27 mouse cellular contexts compared by ENCODE assay signal in the genomic region with DNA sequence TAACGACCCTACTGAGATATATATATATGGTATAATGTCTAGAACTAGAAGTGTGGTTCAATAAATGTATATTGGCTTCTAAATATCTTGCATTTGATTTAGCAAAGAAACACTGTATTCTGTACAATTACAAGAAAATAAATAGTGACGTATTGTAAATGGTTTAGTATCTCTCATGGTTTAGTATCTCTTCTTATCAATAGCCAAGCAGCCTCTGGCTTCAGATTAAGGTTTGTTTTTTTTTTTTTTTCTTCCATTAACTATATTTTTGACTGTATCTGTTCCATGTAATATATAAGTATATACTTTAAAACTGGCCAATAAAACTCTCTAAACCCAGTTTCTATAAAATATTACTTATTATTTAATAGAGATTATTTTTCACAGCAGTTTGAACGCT.
"Had no signal": no experiment of that assay in that cellular context is flagged by ENCODE, and none has a peak within 500 bp of the region (broad histone marks: within the 10 kb centered on the region; RNA-seq: fewer than 3 reads in every experiment).

No protein-coding gene starts in this region.

- H3K27me3 ChIP-seq: heart, embryonic 12.5 days; heart, embryonic 13.5 days; heart, embryonic 15.5 days; hindbrain, embryonic 12.5 days; hindbrain, embryonic 13.5 days; hindbrain, embryonic 15.5 days; intestine, embryonic 15.5 days; kidney, embryonic 15.5 days had no signal

- H3K4me3 ChIP-seq: heart, embryonic 10.5 days; heart, embryonic 12.5 days; heart, embryonic 13.5 days; heart, embryonic 15.5 days; hindbrain, embryonic 10.5 days; hindbrain, embryonic 12.5 days; hindbrain, embryonic 13.5 days; hindbrain, embryonic 15.5 days; intestine, embryonic 15.5 days; kidney, embryonic 15.5 days; layer of hippocampus, adult 2 months; left cerebral cortex, adult 2 months had no signal

- H3K9ac ChIP-seq: heart, embryonic 12.5 days; heart, embryonic 13.5 days; heart, embryonic 15.5 days; hindbrain, embryonic 12.5 days; hindbrain, embryonic 13.5 days; hindbrain, embryonic 14.5 days; hindbrain, embryonic 15.5 days; intestine, embryonic 15.5 days; kidney, embryonic 15.5 days had no signal

- H3K36me3 ChIP-seq: heart, embryonic 10.5 days; heart, embryonic 12.5 days; heart, embryonic 13.5 days; heart, embryonic 15.5 days; hindbrain, embryonic 10.5 days; hindbrain, embryonic 12.5 days; hindbrain, embryonic 13.5 days; hindbrain, embryonic 15.5 days; intestine, embryonic 15.5 days; kidney, embryonic 15.5 days had no signal

- H3K27ac ChIP-seq: heart, embryonic 10.5 days; heart, embryonic 13.5 days; heart, embryonic 15.5 days; hindbrain, embryonic 10.5 days; hindbrain, embryonic 12.5 days; hindbrain, embryonic 13.5 days; hindbrain, embryonic 14.5 days; hindbrain, embryonic 15.5 days; hindbrain, postnatal 0 days; intestine, embryonic 15.5 days; kidney, embryonic 15.5 days; kidney, postnatal 0 days; layer of hippocampus, adult 2 months; left cerebral cortex, adult 2 months had no signal

- H3K9me3 ChIP-seq: heart, embryonic 10.5 days; heart, embryonic 12.5 days; heart, embryonic 13.5 days; heart, embryonic 15.5 days; hindbrain, embryonic 10.5 days; hindbrain, embryonic 12.5 days; hindbrain, embryonic 13.5 days; hindbrain, embryonic 15.5 days; intestine, embryonic 15.5 days; kidney, embryonic 15.5 days had no signal

- DNase-seq: heart, postnatal 14 days; heart, postnatal 36 days; heart, postnatal 4 days; kidney, adult 11 months; kidney, adult 18-20 months; kidney, adult 2 months; kidney, adult 8-10 months; kidney, adult 9 months; kidney, postnatal 25 days; kidney, postnatal 36 days; layer of hippocampus, adult 9-11 months; layer of hippocampus, postnatal 36 days had no signal
